Mouse (Mus musculus): Measurements from ENCODE around the gene Rcn3.

- TF ChIP-seq CTCF (conservative IDR thresholded peaks at IDR 0.05; ENCODE audit: low read length) (no peak), NANOG (IDR thresholded peaks at IDR 0.05; ENCODE audit: borderline replicate concordance, low read length) (no peak)
Observed at GRCm38 (mm10) chr7:45046853-45047350, 45.1 kb downstream of the Rcn3 start.
